Mouse (Mus musculus): ENCODE measurements at regions not wholly inside any gene's neighbourhood (a gene's known extent, or its start where the extent isn't known, plus 50 kb on each side); places are given as distances from the start of the nearest gene placed in this dataset.
A peak's percentile ranks its signal among the peaks of the same experiment; 100 is the strongest.
"Not testable (repeated sequence)": the region's sequence is repeated elsewhere in the genome, so short reads cannot be mapped to it uniquely, and the experiment has no call there.

DNA sequence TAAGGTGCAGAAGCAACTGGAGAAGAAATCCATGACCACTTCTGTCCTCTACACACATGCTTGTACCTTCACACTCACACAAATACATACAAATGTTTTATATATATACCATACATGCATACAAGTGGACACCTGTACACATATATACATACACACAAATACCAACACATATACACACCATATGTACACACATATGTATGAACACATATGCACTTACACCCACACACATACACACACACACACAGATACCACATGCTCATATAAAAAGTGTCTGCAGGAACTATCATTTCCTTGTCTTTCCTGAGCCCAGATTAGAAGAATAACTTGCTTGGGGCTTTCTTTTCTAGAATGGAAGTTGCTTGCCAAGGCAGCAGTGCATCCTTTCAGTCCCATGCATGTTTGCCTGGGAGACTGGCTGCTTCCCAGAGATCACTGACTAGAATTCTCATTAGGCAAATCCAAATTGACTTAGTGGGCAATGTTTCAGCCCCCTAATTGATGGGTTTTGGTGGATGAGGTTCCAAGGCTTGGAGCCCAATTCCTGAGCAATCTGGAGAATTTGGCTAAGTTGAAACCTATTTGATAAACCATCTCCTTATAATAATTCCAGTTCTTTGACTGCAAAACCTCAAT lies 169.2 kb upstream of the Hddc2 start:
- no peak for DNase-seq

DNA sequence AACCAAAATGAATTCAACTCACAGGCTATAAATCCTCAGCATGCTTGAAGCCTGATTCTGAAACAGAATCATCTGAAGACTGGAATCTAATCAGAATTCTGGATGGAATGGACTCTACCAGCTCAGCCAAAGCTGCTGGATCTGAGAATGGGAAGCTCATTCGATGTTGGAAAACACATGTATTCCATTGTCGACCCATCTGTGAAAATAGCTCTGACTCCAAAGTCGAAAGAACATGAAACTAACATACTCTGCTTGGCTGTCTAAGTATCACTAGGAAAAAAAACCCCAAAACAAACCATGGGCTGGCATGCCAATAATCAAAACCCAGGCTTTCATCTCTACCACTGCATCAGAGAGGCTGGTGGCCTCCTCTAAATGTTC lies 168.7 kb upstream of the Hddc2 start:
- DNase-seq: no peak

DNA sequence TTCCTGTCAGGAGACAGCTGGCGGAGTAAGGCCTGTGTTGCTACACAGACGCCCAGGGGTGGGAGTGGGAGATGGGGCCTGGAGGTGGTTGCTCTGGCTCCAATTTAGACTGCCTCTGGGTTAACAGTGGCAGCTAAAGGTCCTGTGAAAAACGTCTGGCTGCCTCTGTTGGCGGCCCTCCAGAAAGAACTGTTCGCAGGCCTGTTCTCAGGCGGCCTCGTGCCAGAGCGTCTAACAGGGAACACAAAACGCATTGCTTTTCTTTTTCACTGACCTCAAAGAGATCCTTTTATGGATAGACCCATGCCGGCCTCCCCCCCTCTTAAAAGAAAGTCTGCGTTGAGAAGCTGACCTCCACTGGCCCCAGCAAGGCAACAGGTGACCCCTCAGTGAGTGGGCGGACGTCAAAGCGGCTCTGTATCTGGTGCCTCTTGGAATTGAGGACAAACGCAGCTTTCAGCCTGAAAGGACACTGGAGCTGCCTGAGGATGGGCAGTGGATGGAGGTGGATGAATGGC lies 140.0 kb upstream of the Hddc2 start:
- DNase-seq: peak; percentile 74 to 78

DNA sequence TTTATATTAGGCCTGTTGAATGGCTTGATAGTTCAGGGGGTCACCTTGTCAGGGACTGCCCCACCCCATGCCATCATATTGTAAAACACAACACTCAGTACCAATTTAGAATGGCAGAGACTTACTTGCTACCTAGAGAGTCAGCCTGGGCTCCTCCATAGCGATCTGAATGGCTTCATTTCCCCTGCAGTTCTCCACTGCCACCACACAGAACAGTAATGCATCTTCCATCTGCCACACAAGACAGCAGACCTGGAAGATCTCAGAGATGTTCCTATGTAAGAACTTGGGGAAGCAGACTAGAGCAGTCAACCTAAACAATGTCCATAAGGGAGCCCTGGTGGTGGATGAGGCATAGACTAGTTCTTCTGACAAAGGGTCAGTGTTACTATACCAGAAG lies 123.6 kb upstream of the Hddc2 start:
- DNase-seq: no peak

DNA sequence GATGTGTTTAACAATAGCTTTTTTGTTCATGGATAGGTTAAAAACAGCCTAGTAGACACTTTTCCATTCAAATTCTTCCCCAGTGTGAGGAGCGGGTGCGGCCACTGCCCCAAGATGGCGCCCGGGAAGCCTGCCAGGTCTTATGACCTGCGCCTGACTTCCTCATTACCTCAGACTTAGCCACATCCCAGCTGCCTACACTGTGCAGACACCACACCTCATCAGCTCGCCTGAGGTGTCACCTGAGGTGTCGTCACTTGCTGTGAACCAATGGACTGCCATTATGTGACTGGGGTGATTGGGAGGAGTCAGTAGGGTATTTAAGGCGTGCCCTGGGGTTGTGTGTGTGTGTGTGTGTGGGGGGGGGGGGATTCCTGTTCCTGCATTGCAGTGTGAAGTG lies 101.0 kb upstream of the Hddc2 start:
- DNase-seq: not testable (repeated sequence)

DNA sequence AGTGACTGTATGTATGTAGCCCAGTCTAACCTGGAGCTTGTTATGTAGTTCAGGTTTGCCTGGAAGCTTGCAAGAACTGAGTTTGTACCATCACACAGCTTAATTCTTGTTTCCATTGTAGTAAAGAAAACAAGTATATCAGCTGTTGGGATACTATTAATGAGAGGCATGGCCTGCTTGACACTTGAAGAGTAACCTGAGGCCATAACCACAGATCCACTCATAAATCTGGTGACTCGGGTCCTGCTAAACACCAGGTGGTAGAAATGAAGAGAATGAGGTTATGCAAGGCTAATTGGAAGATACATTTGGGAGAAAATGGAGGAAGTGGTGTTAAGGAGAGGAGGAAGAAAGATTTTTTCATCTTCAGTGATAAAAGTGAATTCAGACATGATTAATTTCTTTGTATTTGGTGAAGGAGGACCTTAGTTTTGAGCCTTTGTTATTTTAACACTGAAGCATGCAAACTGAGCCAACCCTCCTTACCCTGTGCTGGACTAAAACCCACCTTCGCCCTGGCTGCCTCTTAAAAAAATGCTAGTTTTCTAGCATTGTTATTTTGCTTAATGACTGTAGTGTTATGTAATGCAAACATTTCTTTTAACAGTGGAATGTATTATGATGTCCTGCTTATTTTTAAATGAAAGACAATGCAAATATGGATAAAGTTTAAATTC lies 100.3 kb upstream of the Hddc2 start:
- no peak for DNase-seq

DNA sequence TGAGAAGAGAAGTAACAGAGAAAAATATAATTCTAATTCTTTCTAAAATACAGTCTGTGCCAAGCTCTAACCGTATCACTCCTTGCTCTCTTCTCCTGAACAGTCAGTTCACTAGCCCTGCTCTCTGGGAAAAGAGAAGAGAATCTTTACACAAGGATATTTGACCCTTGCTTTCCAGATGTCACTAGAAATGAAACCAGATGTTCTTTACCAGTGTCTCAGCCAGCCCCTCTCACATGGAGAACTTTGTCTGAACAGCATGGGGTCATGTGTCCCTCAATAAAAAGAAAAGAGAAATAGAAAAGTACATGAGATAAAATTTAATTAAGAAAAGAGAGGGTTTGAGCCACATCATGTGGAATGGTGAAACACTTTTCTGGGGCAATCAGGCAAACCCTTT lies 91.3 kb upstream of the Hddc2 start:
- DNase-seq: no peak

DNA sequence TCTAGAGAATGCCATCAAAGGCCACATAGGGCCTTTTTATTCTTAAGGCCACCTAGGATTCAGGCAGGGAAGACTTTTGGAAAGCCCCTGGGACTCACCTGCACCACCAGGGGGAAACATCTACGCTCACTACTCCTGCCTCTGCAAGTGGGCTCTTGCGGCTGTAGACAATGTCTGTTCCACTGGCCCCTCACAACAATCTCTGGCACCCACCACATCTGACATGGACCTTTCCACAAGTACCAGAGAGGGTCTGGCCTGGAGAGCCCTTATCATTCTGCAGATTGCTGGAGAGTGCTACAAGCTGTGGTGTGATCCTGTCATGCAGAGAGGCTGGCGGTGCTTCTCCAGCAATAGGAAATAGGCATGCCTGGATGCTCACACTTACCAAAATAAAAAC lies 84.1 kb upstream of the Hddc2 start:
- DNase-seq: no peak

DNA sequence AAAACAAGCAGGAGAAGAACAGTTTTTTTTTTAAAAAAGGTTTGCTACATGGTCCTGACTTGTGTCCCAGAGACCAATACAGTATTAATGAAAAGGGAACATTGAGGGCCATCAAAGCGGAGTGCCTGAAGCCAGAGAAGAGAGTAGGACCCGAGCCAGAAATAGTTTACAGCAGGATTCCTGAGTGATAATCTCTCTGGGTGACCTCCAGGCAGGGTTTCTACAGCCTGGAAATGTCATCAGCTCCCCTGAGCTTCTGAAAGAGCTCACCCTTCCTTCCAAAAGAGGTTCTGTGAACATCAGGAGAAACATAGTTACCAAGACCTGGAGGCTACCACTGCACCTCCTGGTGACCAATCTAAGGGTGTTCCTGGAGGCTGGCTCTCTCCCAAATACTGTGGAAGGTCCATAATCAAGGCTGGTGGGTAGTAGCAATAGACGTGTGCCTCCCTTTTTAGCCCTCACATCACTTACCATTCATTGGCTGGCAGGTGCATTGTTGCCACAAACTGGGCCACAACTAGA lies 70.7 kb upstream of the Hddc2 start:
- DNase-seq: peak; percentile 20 to 30

DNA sequence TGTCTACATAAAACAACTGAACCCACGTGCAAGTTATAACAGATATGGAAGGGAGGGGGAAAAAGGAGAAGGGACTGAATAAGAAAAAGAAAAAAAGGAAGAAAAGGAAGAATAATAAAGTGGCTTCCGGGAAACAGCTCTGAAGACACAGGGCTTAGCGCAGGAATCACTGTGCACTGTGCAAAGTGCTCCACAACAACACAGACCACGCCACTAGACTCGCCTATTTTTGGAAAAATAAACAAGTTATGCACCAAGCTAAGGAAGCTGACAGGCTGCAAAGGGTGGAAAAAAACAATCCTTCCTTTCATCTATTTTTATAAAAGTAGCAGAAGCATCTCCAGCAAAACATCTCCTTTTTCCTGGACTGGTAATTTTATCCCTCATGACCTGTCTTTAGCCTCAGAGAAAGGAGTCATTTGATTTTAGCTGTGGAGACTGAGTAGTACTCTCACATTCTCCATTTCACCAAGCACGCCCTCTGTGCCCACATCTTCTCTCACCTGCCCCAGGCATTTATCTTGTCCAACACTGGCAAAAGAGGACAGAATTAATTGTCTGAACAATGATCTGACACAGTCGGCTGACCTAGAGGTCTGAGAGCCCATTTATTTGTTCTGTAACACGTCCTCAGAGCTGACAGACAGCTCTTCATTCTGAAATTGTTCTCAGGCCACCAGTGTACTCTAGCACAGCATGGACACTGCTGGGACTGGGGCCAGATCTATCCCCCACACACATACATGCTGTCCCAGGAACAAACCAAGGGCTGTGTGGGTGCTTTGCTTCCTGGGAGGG lies 60.4 kb upstream of the Hddc2 start:
- DNase-seq: peak; percentile 13 to 18

DNA sequence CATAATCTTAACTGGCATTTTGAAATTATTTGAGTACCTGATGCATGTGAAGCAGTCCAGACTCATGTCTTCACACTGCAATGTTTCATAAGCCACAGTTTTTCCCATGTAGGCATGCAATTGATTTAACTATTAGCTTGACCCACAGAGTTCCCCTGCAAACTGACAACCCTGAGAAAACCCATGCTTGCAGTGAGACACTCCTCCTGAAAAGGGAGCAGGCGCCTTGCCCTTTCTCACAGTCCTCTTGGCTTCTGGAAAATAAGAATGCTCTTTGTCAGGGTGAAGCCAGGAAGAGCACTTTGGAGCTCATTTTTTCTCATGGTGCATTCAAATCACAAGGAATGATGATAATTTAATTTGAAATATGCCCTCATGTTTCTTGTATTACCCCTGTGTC lies 56.2 kb upstream of the Hddc2 start:
- peak; percentile 7 to 15 for DNase-seq

DNA sequence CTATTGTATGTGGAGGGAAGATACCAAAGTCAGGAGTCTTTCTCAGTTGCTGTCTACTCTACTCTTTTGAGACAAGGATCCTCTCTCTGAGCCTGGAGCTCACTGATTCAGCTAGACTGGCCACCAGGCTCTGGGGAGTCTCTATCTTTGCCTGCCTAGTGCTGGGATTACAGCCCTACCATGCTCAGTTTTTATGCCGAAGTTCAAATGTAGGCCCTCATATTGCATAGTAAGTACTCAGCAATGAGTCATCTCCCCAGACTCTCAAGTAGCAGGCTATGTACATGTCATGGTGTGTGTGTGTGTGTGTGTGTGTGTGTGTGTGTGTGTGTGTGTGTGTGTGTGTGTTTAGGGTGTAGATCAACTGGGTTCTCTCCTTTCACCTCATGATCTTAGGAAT lies 55.6 kb upstream of the Hddc2 start:
- DNase-seq: no peak

DNA sequence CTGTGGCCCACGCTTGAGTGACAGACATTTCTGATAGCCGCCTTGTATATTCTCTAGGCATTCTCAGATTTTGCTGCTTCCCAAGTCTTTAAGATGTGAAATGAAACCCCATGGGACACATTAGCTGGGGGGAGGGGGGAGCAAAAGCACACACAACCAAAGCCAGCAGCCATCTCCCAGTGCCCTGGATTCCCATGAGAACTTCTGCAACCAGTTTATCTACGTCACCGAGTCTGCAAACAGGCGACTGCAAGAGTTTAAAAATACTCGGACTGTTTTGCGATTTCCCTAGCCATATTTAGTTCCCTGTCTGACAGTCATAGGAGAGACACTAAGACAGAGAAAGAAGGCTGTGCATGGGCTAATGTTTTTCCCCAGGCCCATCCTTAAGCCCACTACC lies 52.3 kb upstream of the Hddc2 start:
- DNase-seq: peak; percentile 23 to 47
